Mouse (Mus musculus): ENCODE data around the gene Pappa.

The Pappa gene

DNA sequence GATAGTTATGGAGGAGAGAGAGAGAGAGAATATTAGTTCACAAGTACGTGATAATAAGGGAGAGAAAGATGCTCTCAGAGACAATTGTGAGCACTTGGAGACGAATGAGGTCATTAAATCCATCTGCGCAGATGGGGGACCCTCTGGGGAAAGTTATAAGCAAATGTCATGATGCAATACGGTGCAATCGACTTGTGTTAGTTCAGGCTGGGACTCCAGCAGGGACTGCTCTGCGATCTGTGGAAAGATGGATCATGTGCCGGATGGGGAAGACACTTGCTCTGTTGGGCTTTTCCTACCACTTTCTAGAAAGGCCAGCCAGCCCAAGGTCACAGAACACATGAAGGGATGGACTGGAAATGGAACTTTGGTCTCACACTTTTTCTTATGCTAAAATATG, 226.5 kb downstream of the Pappa start:
- no peak for DNase-seq

DNA sequence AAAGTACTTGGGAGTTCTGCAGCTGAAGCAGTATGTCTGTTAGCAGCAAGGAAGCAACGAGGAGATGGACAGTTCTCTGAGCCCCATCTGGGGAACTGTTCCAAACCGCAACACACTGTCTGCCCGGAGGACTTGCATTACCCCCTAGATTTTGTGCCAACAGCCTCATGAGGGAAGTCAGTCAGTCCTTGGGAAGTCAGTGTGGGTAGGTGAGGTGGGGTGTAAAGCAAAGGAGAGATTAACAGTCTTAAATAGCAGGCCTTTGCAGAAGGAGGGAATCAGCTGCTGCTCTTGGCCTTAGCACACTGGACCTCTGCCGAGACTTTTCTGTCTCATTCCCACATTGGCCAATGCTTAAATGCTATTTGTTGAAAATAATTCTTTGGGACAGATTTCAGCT, 230.6 kb downstream of the Pappa start:
- no peak for DNase-seq

DNA sequence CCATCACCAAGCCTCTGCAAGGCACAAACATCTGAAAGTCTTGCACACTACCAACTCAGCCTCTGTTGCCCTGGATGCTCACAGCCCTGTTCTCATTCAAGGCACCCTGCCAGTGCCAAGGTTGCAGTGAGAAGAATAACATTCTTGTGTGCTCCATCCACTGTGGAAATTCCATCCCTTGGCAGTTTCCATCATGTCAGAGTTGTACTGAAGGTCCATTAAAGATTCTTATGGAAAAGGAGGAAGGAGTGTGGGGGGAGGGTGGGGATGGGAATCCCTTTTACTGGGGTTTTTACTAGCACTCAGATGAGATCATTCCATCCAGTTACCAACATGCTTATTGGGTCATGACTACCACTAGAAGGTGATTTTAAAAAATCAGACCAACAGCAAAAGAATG, 243.2 kb downstream of the Pappa start:
- no peak for DNase-seq

DNA sequence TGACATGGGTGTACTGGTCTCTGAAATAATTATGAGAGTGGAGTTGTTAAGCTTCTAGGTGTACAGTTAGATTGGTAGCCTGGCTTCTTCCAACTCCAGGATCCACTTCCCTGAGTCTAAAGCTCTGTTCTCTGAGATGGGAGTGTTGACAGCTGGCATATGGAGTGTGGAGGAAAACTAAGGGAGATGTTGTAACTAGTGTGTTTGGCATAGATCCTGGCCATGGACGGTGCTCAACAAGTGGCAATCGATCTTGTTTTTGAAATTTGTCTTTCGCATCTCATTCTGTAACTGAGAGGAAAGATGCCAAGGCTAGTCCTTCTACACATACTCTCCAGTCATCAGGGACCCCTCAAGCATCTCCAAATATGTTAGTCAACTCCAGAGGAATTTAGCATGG, 248.8 kb downstream of the Pappa start:
- DNase-seq: no peak

DNA sequence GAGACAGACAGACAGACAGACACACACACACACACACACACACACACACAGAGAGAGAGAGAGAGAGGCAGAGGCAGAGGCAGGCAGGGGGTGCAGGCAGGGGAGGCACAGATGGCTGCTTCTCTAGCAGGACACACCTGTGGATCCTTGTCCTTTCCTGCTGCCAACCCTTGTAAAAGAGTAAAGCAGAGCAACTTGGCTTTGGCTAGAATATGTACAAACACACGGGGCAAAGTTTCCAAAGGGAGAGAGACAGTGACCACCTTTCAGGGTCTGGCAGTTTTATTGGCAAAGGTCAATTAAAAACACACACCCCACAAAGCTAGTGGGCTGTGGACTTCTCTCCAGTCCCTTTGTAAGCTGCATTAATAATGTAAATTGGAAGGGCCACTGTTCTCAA, 249.9 kb downstream of the Pappa start:
- DNase-seq: no peak

- DNase-seq: no peak
Observed at GRCm38 (mm10) chr4:65376571-65376970, 252.6 kb downstream of the Pappa start.

GRCm38 (mm10) chr4:65379461-65379860, 255.5 kb downstream of the Pappa start:
- DNase-seq: no peak

GRCm38 (mm10) chr4:65383070-65383469, 259.1 kb downstream of the Pappa start:
- no peak for DNase-seq

GRCm38 (mm10) chr4:65391001-65391400, 267.0 kb downstream of the Pappa start:
- no peak for DNase-seq

GRCm38 (mm10) chr4:65396806-65397205, 272.8 kb downstream of the Pappa start:
- no peak for DNase-seq

- no peak for DNase-seq
Observed at GRCm38 (mm10) chr4:65399457-65399856, 275.5 kb downstream of the Pappa start.

- no peak for DNase-seq
Observed at GRCm38 (mm10) chr4:65402286-65402685, 278.3 kb downstream of the Pappa start.

- DNase-seq: no peak
Observed at GRCm38 (mm10) chr4:65402836-65403634, 279.1 kb downstream of the Pappa start.
